Mouse (Mus musculus): ENCODE results near the gene Tbx6.

The Tbx6 gene

GRCm38 (mm10) chr7:126796350-126796932 is 15.2 kb downstream of the Tbx6 start:
- TF ChIP-seq GATA4 (IDR thresholded peaks at IDR 0.05; ENCODE audit: insufficient replicate concordance, low read length): no peak

DNA sequence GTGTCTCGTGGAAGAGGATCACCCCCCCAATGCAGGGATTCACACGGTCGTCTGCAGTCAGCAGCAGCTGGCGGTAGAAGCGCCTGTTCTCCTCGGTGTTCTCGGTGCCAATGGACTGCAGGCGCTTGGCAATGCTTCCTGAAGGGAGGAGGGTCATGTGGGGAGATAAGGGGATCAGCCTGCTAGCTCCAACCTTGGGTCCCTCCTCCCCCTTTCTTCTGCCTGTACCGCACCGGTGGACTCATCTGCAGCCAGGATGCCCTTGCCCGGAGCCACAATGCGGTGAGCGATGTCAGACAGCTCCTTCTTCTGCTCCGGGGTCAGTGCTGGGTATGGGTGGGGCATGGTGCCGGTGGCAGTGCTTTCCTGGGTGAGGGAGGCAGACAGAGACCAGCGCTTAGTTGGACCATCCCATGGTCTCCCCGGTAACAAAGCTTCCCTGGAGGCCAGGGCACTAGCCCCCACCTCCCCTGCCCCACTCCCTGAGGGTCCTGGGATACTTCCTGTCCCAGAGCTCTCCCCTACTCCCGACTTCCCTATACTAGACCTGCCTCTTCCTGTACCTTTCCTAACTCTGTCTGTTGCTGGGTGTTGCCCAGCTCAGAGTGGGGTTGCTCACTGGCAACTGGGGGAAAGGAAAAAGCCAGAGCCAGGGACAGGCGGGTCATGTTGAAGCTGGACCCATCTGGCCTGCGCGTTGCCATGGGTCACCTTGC is 16.3 kb downstream of the Tbx6 start, which contains the start of gene Fam57b:
Gene Fam57b, plus strand, starts transcription at position 258 of the 716 bp plus-strand sequence.
- TF ChIP-seq GATA4 (IDR thresholded peaks at IDR 0.05; ENCODE audit: insufficient replicate concordance, low read length): no peak

GRCm38 (mm10) chr7:126798127-126799049 is 17.1 kb downstream of the Tbx6 start:
- no peak for TF ChIP-seq GATA4 (IDR thresholded peaks at IDR 0.05; ENCODE audit: insufficient replicate concordance, low read length)

GRCm38 (mm10) chr7:126799050-126799467 is 17.8 kb downstream of the Tbx6 start:
- no peak for TF ChIP-seq GATA4 (IDR thresholded peaks at IDR 0.05; ENCODE audit: insufficient replicate concordance, low read length)

DNA sequence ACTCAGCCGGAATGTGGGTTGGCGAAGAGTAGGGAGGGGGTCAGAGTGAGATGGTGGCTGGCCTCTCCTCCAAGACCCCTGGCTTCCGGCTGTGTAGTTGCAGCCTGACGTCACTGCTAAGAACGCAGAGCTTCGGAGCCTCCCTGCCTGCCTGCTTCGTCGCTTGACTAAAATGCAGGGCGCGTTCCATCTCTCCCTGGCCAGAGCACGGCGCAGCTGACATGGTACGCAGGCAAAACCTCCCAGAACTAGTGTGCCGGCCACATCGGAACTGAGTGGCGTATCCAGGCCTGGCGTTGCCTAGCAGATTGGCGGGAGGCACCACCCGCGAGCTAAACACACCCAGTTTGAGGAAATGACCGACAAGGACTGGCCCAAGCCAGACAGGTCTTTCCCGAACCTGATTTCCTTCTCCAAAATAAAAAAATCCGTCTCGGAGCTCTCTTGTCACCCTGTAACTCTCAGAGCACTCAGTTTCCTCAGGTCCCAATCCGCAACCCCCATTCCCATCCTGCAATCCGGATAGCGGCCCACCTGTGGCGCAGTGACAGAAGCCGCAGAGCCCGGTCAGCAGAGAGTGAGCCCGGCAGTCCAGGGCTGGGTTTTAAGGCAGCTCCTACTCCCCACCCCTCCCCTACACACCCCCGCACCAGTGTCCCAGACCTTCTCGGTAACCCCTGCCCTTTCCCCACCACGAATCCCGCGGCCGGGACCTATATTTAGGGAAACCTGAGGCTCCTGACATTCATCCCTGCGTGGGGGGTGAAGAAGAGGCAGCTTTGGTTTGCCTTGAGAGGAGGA is 18.4 kb downstream of the Tbx6 start:
- TF ChIP-seq GATA4 (IDR thresholded peaks at IDR 0.05; ENCODE audit: insufficient replicate concordance, low read length): no peak

DNA sequence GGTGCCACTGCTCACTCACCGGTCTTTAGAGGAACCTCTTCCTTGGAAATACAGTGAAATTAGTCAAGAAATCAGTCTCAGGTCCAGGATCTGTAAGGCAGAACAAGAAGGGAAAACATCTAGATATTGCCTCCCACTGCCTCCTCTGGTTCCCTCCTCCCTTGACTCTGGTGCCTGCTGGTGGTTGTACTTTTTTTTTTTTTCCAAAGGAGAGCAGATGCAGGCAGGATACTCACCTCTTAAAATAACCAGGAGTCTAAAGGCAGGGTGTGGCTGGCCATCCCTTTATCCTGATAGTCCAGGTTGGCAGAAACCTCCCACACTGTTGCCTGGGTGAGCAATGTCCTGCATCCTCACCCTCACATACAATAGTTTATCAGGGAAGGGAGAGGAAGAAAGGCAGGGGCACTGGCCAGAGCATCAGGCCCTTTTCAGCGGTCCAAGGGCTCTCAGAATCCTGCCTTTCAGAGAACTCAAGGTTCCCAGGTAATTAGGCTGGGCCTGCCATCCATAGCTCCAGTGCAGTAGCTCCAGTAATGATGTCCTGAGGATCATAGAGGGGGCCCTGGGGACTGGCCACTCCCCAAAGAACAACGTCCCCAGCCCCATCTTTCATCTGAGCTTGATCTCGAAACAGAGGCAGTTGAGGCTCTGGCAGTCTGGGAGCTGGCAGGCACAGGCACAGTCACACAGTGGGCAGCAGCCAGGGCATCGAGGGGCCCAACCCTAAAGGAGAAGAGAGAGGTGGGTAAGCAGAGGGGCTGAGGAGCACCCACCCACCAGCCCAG is 19.2 kb downstream of the Tbx6 start:
- TF ChIP-seq GATA4 (IDR thresholded peaks at IDR 0.05; ENCODE audit: insufficient replicate concordance, low read length): no peak

DNA sequence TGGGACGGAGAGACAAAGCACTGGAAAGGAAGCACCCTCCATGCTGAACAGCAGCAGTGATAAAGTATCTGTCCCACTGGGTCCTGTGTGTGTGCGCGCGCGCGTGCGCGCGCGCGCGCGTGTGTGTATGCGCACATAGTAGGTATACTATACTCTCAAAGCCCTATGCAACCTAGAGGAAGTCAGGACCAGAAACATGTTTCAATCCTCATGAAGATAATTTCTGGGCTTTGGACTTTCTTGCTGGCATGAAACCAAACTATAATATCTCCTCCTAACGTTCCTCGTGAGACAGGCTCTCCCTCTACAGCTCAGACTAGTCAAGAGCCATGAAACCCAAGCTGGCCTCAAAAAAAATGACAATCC is 19.8 kb downstream of the Tbx6 start:
- no peak for TF ChIP-seq GATA4 (IDR thresholded peaks at IDR 0.05; ENCODE audit: insufficient replicate concordance, low read length)

GRCm38 (mm10) chr7:126802134-126802889 is 21.0 kb downstream of the Tbx6 start:
- no peak for TF ChIP-seq GATA4 (IDR thresholded peaks at IDR 0.05; ENCODE audit: insufficient replicate concordance, low read length)

GRCm38 (mm10) chr7:126803181-126803580 is 21.9 kb downstream of the Tbx6 start:
- no peak for TF ChIP-seq GATA4 (IDR thresholded peaks at IDR 0.05; ENCODE audit: insufficient replicate concordance, low read length)

DNA sequence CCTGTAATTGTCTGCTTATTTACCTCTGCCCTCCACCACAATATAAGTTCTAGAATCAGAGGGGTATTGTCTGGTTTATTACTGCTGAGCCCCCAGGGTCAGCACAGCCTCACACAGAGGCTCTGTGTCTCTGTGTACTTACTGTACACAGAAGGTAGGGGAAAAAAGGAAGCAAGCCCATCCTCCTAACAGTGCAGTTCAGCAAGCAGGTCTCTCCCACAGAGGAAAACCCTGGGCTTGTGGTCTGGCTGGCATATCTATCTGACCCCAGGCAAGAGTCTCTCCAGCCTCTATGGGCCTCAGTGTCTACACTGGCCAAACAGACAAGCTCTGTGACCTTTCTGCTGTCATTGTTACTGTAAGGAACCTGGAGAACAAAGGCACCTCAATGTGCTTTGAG is 22.5 kb downstream of the Tbx6 start:
- no peak for TF ChIP-seq GATA4 (IDR thresholded peaks at IDR 0.05; ENCODE audit: insufficient replicate concordance, low read length)

GRCm38 (mm10) chr7:126806956-126807355 is 25.7 kb downstream of the Tbx6 start:
- TF ChIP-seq GATA4 (IDR thresholded peaks at IDR 0.05; ENCODE audit: insufficient replicate concordance, low read length): no peak

GRCm38 (mm10) chr7:126807405-126807804 is 26.1 kb downstream of the Tbx6 start:
- TF ChIP-seq GATA4 (IDR thresholded peaks at IDR 0.05; ENCODE audit: insufficient replicate concordance, low read length): no peak

GRCm38 (mm10) chr7:126808703-126809455 is 27.6 kb downstream of the Tbx6 start:
- TF ChIP-seq GATA4 (IDR thresholded peaks at IDR 0.05; ENCODE audit: insufficient replicate concordance, low read length): peak; percentile 5; the same call in 1 of the 2 replicates

Data from liver, adult (tissue).